Mouse (Mus musculus) lung, adult 2 months (tissue): ENCODE results near the gene Cep97. TPM values are rescaled to one million over a fixed set of nuclear protein-coding genes. Genes with fewer than 3 reads are reported as not detected.
"Not testable (repeated sequence)": the region's sequence is repeated elsewhere in the genome, so short reads cannot be mapped to it uniquely, and the experiment has no call there.

Experiments
- DNase-seq: peaks from one replicate; pipeline ENCODE4 v3.0.0; 2022
- H3K4me1 ChIP-seq: fragments of 200-500 bp; 2 replicates; pipeline ENCODE4 v1.6.1; 2011; ENCODE audit warnings: low read length; ENCODE audit not compliant: control insufficient read depth, insufficient read depth
- H3K4me3 ChIP-seq: fragments of 200-500 bp; replicated peaks from 2 replicates; pipeline ENCODE3; 2011; ENCODE audit warnings: low read depth, mild to moderate bottlenecking, control low read depth, low read length; ENCODE audit errors: extremely low read depth
- CTCF ChIP-seq: fragments of 200-500 bp; IDR thresholded peaks from 2 replicates; pipeline ENCODE4 v1.5.1; 2011; ENCODE audit warnings: mild to moderate bottlenecking, low read length, control low read depth; ENCODE audit not compliant: insufficient read depth
- POLR2A ChIP-seq: fragments of 200-500 bp; IDR thresholded peaks from 2 replicates; pipeline ENCODE4 v1.6.1; 2011; ENCODE audit warnings: low read depth, mild to moderate bottlenecking, control low read depth, low read length, borderline replicate concordance; ENCODE audit errors: extremely low read depth
- WGBS: fragments of 180-500 bp; shearing (Covaris S2); methylation state at CpG from one replicate; pipeline ENCODE4 v1.1.7; 2018; 5-methylcytosine and 5-hydroxymethylcytosine counted together
- polyA plus RNA-seq: library from polyadenylated mRNA; depleted of rRNA; stranded (reverse); fragments of >200 nt; gene quantifications from 2 replicates; pipeline ENCODE4 v1.2.3, GENCODE M21; 2012

The Cep97 gene
- polyA plus RNA-seq, 1 experiment, result 1.6 TPM

- H3K4me1 ChIP-seq, result peaks cover 5% of the 10 kb centered on the region; the same call in 1 of the 2 replicates
- DNase-seq, result no peak
- WGBS, result 17% methylated on average over 7 of the region's 7 CpGs
These were observed 14.3 kb upstream of the Cep97 start for GRCm38 (mm10) chr16:55948963-55949362.

GRCm38 (mm10) chr16:55947876-55948410, 13.3 kb upstream of the Cep97 start:
- DNase-seq, H3K4me3 ChIP-seq, H3K4me1 ChIP-seq: not testable (repeated sequence)
- 80% methylated on average over 2 of the region's 2 CpGs for WGBS

More at GRCm38 (mm10) chr16:55948963-55949362, 14.3 kb upstream of the Cep97 start:
- no peak overlapping the region for H3K4me3 ChIP-seq
- TF ChIP-seq CTCF, result no peak
- no peak for TF ChIP-seq POLR2A

DNA sequence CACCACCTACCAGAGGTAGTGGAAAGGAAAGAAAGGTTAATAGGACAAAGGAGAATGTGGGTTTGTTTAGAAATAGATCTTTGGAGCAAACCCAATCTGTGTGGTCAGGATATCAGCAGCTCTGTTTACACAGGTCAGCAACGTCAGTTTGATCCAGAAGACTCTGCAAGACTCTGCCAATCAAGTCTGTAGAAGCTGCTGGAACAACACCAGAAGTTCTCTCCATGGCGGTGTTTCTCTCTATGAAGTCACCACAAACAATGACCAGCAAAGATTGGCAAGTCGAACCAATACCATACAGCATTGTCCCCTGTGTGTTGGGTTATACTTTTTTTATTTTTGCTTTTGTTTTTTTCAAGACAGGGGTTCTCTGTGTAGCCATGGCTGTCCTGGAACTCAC, 12.6 kb upstream of the Cep97 start:
- DNase-seq, result no peak
- H3K4me3 ChIP-seq, result no peak overlapping the region
- no peaks in the 10 kb centered on the region; the same call in 1 of the 2 replicates for H3K4me1 ChIP-seq
- TF ChIP-seq POLR2A (no peak), CTCF (no peak)
- WGBS, result 48% methylated on average over 3 of the region's 3 CpGs

- Histone ChIP-seq H3K4me1 (no peaks in the 10 kb centered on the region), H3K4me3 (no peak overlapping the region)
- WGBS, result 95% methylated on average over 4 of the region's 4 CpGs
- no peak for DNase-seq
- no peak for TF ChIP-seq CTCF
- no peak for TF ChIP-seq POLR2A
These were observed 6.1 kb upstream of the Cep97 start for GRCm38 (mm10) chr16:55940781-55941180.

DNA sequence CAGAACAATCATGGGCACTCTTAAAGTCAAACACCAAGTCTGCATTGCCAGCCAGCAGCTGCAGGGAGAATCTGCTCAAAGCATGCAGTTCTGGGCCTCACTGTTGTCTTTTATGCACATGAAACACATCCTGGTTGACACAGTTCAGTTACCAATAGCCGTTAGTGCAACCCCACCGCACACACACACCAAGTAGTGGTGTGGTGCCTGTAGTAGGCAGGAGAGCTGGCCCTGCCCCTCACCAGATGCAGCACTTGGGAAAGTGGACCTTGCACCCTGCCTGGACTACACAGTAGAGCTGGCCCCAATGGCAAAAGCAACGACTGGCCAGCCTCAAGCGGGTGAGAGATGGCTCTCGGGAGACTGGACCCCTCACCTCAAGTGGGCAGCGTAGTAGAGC, 5.0 kb upstream of the Cep97 start:
- 83% methylated on average over 6 of the region's 6 CpGs for WGBS
- DNase-seq, result no peak
- TF ChIP-seq POLR2A (no peak), CTCF (no peak)

GRCm38 (mm10) chr16:55938761-55939160, 4.1 kb upstream of the Cep97 start:
- no peak overlapping the region for H3K4me3 ChIP-seq
- no peak for DNase-seq
- H3K4me1 ChIP-seq, result no peaks in the 10 kb centered on the region
- 76% methylated on average over 4 of the region's 4 CpGs for WGBS
- TF ChIP-seq POLR2A (no peak), CTCF (no peak)

More for the DNA sequence above, 5.0 kb upstream of the Cep97 start:
- no peaks in the 10 kb centered on the region for H3K4me1 ChIP-seq
- no peak overlapping the region for H3K4me3 ChIP-seq

GRCm38 (mm10) chr16:55933681-55934343, 843 bp downstream of the Cep97 start:
- H3K4me3 ChIP-seq, result peak overlapping the region; percentile 82
- no peak for DNase-seq
- WGBS, result under 1% methylated on average over 32 of the region's 32 CpGs
- H3K4me1 ChIP-seq, result no peaks in the 10 kb centered on the region
- no peak for TF ChIP-seq POLR2A
- TF ChIP-seq CTCF, result no peak

GRCm38 (mm10) chr16:55924010-55924409, 10.6 kb downstream of the Cep97 start:
- 73% methylated on average over 4 of the region's 4 CpGs for WGBS
- H3K4me1 ChIP-seq, result no peaks in the 10 kb centered on the region
- no peak for DNase-seq
- H3K4me3 ChIP-seq, result no peak overlapping the region
- TF ChIP-seq CTCF, result no peak
- TF ChIP-seq POLR2A, result no peak

- Histone ChIP-seq H3K4me3 (no peak overlapping the region), H3K4me1 (no peaks in the 10 kb centered on the region)
- DNase-seq, result no peak
- TF ChIP-seq POLR2A (no peak), CTCF (no peak)
- 90% methylated on average over 10 of the region's 10 CpGs for WGBS
These were observed 12.6 kb downstream of the Cep97 start for GRCm38 (mm10) chr16:55922079-55922478.

DNA sequence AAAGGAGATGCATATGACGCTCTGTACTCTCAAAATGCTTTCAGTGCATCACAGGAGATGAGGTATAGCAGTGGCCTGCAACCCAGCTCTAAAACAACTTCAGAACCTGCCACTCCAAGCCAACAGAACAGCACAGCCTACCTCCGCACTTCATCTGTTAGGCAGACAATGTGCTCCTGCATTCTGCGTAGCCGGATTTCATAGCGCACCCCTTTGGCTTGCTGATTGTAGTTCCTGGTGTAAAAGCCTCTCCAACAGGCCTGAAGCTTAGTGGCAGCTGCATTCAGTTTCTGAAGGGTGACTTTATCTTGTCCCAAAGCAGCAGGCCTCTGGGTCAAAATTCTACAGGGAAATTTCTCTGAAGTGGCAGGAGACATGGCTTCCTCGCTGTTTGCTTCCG, 19.9 kb downstream of the Cep97 start:
- WGBS, result 97% methylated on average over 7 of the region's 7 CpGs
- Histone ChIP-seq H3K4me1 (no peaks in the 10 kb centered on the region), H3K4me3 (no peak overlapping the region)
- DNase-seq, result no peak
- TF ChIP-seq CTCF (no peak), POLR2A (no peak)
